Mouse (Mus musculus): ENCODE results near the gene Fhit. TPM values are rescaled to one million over a fixed set of nuclear protein-coding genes. Genes with fewer than 3 reads are reported as not detected.

Fhit gene
- polyA plus RNA-seq, 1 experiment from 2014 or later, result 5.6 TPM

DNA sequence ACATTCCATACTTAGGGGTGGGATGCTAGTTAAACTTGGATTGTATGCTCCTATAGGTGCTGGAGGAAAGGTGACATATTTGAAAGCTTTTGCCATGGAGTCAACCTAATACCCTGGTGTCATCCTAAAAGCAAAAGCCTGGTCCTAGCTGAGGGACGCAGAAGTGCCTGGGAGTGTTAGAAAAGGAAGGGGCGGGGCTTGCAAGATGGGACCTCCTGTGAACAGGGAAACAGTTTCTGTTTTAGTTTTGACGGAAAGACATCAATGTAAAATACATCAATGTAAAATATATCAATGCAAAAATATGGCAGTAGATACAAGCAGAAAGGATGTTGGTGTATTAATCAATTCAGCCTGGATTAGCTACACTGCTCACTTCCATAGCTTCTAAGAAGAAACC lies 504.5 kb downstream of the Fhit start:
- WGBS (ENCODE audit: insufficient replicate concordance), result 79% methylated on average over 3 of the region's 3 CpGs
- no peak for ATAC-seq (replicated peaks; ENCODE audit: insufficient number of reproducible peaks, low FRiP score, low TSS enrichment)

DNA sequence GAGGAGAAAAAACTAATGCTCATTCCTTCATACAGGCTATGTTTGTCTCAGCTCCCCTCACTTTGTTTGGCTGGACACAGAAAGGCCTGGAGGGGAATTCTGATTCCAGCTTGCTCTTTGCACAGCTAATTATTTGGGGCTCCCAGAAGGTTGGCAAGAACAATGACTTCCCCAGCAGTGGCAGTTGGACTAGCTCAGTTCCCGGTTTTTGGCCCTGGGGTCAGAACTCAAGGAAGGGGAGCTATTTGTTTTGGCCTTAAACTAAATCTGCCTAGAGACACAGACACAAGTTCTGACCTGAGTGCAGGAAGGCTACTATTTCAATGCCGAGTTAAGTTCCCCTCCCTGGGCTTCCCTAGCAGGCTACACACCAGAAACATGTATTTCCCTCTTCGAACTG lies 506.0 kb downstream of the Fhit start:
- no peaks in the 10 kb centered on the region for H3K36me3 ChIP-seq (ENCODE audit: control insufficient read depth, insufficient read depth, low read length)
- H3K4me2 ChIP-seq, result no peak overlapping the region
- H3K27me3 ChIP-seq (ENCODE audit: control insufficient read depth, insufficient read depth, low read length), result no peaks in the 10 kb centered on the region
- no peak for ATAC-seq (replicated peaks; ENCODE audit: insufficient number of reproducible peaks, low FRiP score, low TSS enrichment)
- no peak overlapping the region for H3K4me3 ChIP-seq (ENCODE audit: low read depth, low read length)
- H3K9ac ChIP-seq (ENCODE audit: low read depth, low read length), result no peak overlapping the region
- no peaks in the 10 kb centered on the region for H3K9me3 ChIP-seq (replicated peaks; ENCODE audit: control insufficient read depth, low read length)
- 61% methylated on average over 3 of the region's 3 CpGs for WGBS (ENCODE audit: insufficient replicate concordance)
- no peaks in the 10 kb centered on the region for H3K4me1 ChIP-seq (ENCODE audit: control insufficient read depth, insufficient read depth, low read length)
- no peak overlapping the region for H3K27ac ChIP-seq (ENCODE audit: low read depth, low read length)

More for the DNA sequence above, 504.5 kb downstream of the Fhit start:
- no peak overlapping the region for H3K9ac ChIP-seq (ENCODE audit: low read depth, low read length)
- no peaks in the 10 kb centered on the region for H3K9me3 ChIP-seq (replicated peaks; ENCODE audit: control insufficient read depth, low read length)
- H3K27ac ChIP-seq (ENCODE audit: low read depth, low read length), result no peak overlapping the region
- H3K4me3 ChIP-seq (ENCODE audit: low read depth, low read length), result no peak overlapping the region
- no peaks in the 10 kb centered on the region for H3K4me1 ChIP-seq (ENCODE audit: control insufficient read depth, insufficient read depth, low read length)
- no peaks in the 10 kb centered on the region for H3K27me3 ChIP-seq (ENCODE audit: control insufficient read depth, insufficient read depth, low read length)
- H3K4me2 ChIP-seq, result no peak overlapping the region
- no peaks in the 10 kb centered on the region for H3K36me3 ChIP-seq (ENCODE audit: control insufficient read depth, insufficient read depth, low read length)

DNA sequence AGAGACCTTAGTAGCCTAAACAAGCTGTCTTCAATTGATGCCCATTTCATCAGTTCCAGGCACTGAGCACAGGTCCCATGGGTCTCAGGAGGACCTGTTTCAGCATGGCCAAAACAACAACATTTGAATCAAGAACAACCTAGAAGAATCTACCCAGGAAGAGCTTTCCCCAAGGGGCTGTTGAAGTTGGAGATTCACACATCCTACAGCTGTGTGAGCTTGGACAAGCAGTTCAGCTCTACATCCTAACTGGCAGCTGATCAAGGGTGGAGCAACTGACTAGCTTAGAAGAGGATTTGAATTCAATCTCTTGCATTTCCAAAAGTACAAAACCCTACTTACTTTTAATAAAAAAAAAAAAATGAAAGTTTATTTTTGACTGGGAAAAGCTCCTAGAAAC lies 514.0 kb downstream of the Fhit start:
- H3K4me2 ChIP-seq, result no peak overlapping the region
- H3K27ac ChIP-seq (ENCODE audit: low read depth, low read length), result no peak overlapping the region
- no peak overlapping the region for H3K9ac ChIP-seq (ENCODE audit: low read depth, low read length)
- ATAC-seq (replicated peaks; ENCODE audit: insufficient number of reproducible peaks, low FRiP score, low TSS enrichment), result no peak
- H3K4me1 ChIP-seq (ENCODE audit: control insufficient read depth, insufficient read depth, low read length), result no peaks in the 10 kb centered on the region
- no peaks in the 10 kb centered on the region for H3K9me3 ChIP-seq (replicated peaks; ENCODE audit: control insufficient read depth, low read length)
- H3K36me3 ChIP-seq (ENCODE audit: control insufficient read depth, insufficient read depth, low read length), result no peaks in the 10 kb centered on the region
- no peaks in the 10 kb centered on the region for H3K27me3 ChIP-seq (ENCODE audit: control insufficient read depth, insufficient read depth, low read length)
- H3K4me3 ChIP-seq (ENCODE audit: low read depth, low read length), result no peak overlapping the region

DNA sequence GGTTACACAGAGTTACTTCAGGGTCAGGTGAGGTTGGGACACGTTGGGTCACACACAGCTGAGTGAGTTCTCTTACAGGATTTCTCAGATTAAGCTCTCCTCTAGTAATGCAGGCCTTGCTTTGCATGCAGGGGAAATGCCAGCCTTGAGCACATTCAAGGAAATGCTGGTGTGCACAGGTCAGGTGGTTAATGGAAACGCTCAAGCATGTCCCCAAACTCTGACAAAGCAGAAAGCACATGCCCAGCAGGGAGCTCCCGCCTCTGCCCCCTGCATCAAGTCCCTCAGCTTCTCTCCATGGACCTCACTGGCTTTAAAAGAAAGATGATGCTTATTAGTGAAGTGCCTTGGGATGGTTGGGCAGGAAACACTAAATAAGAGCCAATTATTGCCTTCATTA lies 530.1 kb downstream of the Fhit start:
- Histone ChIP-seq H3K4me2 (no peak overlapping the region), H3K36me3 (ENCODE audit: control insufficient read depth, insufficient read depth, low read length) (no peaks in the 10 kb centered on the region), H3K9me3 (replicated peaks; ENCODE audit: control insufficient read depth, low read length) (no peaks in the 10 kb centered on the region), H3K27me3 (ENCODE audit: control insufficient read depth, insufficient read depth, low read length) (no peaks in the 10 kb centered on the region), H3K4me1 (ENCODE audit: control insufficient read depth, insufficient read depth, low read length) (no peaks in the 10 kb centered on the region), H3K4me3 (ENCODE audit: low read depth, low read length) (no peak overlapping the region), H3K27ac (ENCODE audit: low read depth, low read length) (no peak overlapping the region), H3K9ac (ENCODE audit: low read depth, low read length) (no peak overlapping the region)
- no peak for ATAC-seq (replicated peaks; ENCODE audit: insufficient number of reproducible peaks, low FRiP score, low TSS enrichment)
- 63% methylated on average over 3 of the region's 3 CpGs for WGBS (ENCODE audit: insufficient replicate concordance)

DNA sequence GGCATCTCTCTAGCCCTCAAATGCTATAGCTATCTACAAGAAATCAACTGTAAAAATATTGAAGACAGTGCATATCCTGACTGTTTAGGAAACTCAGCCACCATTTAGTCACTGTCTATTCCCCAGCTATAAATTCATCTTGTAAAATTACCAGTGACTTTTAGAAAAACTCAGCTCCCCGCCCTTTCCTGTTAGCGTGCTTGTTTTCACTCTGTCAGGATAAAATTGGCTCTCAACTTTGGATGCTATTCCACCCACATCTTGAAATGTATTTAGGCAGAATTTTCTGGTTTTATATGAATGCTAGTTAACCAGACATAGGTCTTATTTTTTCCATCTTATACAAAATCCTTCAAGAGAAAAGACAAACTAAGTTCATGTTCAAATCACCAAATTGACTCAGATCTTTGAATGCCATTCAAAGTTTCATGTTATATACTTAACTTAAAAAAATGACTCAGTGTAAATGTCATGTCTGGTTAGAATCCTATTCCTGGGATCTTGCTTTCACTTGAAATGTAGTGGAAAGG lies 530.9 kb downstream of the Fhit start:
- H3K4me2 ChIP-seq, result no peak overlapping the region
- H3K9me3 ChIP-seq (replicated peaks; ENCODE audit: control insufficient read depth, low read length), result no peaks in the 10 kb centered on the region
- H3K36me3 ChIP-seq (ENCODE audit: control insufficient read depth, insufficient read depth, low read length), result no peaks in the 10 kb centered on the region
- no peak overlapping the region for H3K27ac ChIP-seq (ENCODE audit: low read depth, low read length)
- no peaks in the 10 kb centered on the region for H3K4me1 ChIP-seq (ENCODE audit: control insufficient read depth, insufficient read depth, low read length)
- H3K9ac ChIP-seq (ENCODE audit: low read depth, low read length), result no peak overlapping the region
- no peak for ATAC-seq (replicated peaks; ENCODE audit: insufficient number of reproducible peaks, low FRiP score, low TSS enrichment)
- 84% methylated on average over 2 of the region's 2 CpGs for WGBS (ENCODE audit: insufficient replicate concordance)
- H3K27me3 ChIP-seq (ENCODE audit: control insufficient read depth, insufficient read depth, low read length), result no peaks in the 10 kb centered on the region
- no peak overlapping the region for H3K4me3 ChIP-seq (ENCODE audit: low read depth, low read length)

DNA sequence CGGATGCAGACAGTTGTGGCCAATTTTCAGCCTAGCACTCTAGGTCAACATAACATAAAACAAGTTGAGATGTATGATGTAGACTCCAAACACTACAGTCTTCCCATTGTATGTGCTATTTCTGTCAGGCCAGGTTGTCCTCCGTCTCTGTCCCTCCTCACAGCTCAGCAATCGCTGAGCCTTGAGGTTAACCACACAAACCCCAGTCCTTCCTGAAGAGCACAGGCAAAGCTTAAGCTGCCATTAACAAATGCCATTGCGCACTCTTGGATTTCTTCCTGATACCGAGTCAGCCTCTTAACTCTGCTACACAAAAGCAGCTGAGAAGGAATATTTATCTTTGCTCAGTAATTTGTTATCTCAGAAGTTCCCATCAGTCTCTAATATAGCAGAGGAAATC lies 568.4 kb downstream of the Fhit start:
- no peaks in the 10 kb centered on the region for H3K9me3 ChIP-seq (replicated peaks; ENCODE audit: control insufficient read depth, low read length)
- H3K27ac ChIP-seq (ENCODE audit: low read depth, low read length), result no peak overlapping the region
- H3K4me3 ChIP-seq (ENCODE audit: low read depth, low read length), result no peak overlapping the region
- H3K36me3 ChIP-seq (ENCODE audit: control insufficient read depth, insufficient read depth, low read length), result no peaks in the 10 kb centered on the region
- no peaks in the 10 kb centered on the region for H3K27me3 ChIP-seq (ENCODE audit: control insufficient read depth, insufficient read depth, low read length)
- no peak for ATAC-seq (replicated peaks; ENCODE audit: insufficient number of reproducible peaks, low FRiP score, low TSS enrichment)
- no peak overlapping the region for H3K4me2 ChIP-seq
- WGBS (ENCODE audit: insufficient replicate concordance), result 64% methylated on average over 5 of the region's 5 CpGs
- H3K4me1 ChIP-seq (ENCODE audit: control insufficient read depth, insufficient read depth, low read length), result no peaks in the 10 kb centered on the region
- no peak overlapping the region for H3K9ac ChIP-seq (ENCODE audit: low read depth, low read length)

DNA sequence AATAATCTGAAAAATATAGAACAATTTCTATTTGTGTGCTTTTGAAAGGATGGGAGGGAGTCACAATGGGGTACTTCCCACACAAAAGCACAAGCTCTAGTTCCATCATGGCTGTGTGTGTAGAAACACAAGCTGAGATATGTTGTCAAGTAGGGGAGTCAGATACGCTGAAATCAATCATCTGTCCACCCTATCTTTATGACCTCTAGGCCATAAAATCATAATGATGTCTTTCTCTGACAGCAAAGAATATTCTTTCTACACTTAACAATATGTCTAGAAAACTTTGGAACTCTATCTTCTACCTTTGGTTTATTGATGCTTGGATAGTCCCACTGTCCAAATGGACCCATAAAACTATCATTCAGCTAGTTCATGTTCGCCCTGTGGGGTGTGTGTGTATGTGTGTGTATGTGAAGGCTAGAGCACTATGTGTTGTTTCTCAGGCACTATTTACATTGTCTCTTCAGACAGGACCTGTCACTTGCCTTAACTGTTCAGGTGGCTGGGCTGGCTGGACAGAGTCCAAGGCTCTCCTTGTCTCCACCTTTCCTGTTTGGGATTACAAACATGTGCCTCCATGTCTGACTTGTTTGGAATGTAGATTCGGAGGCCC lies 592.8 kb downstream of the Fhit start:
- Histone ChIP-seq H3K9ac (ENCODE audit: low read depth, low read length) (no peak overlapping the region), H3K4me2 (no peak overlapping the region), H3K27me3 (ENCODE audit: control insufficient read depth, insufficient read depth, low read length) (no peaks in the 10 kb centered on the region), H3K4me3 (ENCODE audit: low read depth, low read length) (no peak overlapping the region), H3K4me1 (ENCODE audit: control insufficient read depth, insufficient read depth, low read length) (no peaks in the 10 kb centered on the region), H3K36me3 (ENCODE audit: control insufficient read depth, insufficient read depth, low read length) (no peaks in the 10 kb centered on the region), H3K27ac (ENCODE audit: low read depth, low read length) (no peak overlapping the region), H3K9me3 (replicated peaks; ENCODE audit: control insufficient read depth, low read length) (no peaks in the 10 kb centered on the region)
- ATAC-seq (replicated peaks; ENCODE audit: insufficient number of reproducible peaks, low FRiP score, low TSS enrichment), result no peak
- WGBS (ENCODE audit: insufficient replicate concordance), result 88% methylated on average over 3 of the region's 3 CpGs

DNA sequence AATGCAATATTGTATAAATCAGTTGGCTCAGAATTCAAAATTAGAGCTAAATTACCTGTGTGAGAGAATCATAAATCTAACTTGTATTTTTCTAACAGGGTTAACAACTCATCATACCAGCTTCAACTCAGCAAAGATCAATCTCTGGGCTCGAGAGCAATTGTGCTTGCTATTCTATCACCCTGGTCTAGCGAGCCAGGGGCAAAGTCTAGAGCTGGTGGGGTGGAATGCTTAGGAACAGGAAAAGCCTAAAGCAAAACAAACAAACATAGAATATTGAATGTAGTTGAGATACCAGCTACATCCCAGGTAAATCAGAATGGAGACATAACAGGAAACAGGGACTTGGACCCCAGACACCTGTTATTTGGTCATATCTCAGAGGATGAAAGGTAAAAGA lies 594.1 kb downstream of the Fhit start:
- Histone ChIP-seq H3K27ac (ENCODE audit: low read depth, low read length) (no peak overlapping the region), H3K27me3 (ENCODE audit: control insufficient read depth, insufficient read depth, low read length) (no peaks in the 10 kb centered on the region), H3K36me3 (ENCODE audit: control insufficient read depth, insufficient read depth, low read length) (no peaks in the 10 kb centered on the region), H3K9me3 (replicated peaks; ENCODE audit: control insufficient read depth, low read length) (no peaks in the 10 kb centered on the region), H3K9ac (ENCODE audit: low read depth, low read length) (no peak overlapping the region), H3K4me1 (ENCODE audit: control insufficient read depth, insufficient read depth, low read length) (no peaks in the 10 kb centered on the region), H3K4me2 (no peak overlapping the region), H3K4me3 (ENCODE audit: low read depth, low read length) (no peak overlapping the region)
- 60% methylated on average over 2 of the region's 2 CpGs for WGBS (ENCODE audit: insufficient replicate concordance)
- no peak for ATAC-seq (replicated peaks; ENCODE audit: insufficient number of reproducible peaks, low FRiP score, low TSS enrichment)

DNA sequence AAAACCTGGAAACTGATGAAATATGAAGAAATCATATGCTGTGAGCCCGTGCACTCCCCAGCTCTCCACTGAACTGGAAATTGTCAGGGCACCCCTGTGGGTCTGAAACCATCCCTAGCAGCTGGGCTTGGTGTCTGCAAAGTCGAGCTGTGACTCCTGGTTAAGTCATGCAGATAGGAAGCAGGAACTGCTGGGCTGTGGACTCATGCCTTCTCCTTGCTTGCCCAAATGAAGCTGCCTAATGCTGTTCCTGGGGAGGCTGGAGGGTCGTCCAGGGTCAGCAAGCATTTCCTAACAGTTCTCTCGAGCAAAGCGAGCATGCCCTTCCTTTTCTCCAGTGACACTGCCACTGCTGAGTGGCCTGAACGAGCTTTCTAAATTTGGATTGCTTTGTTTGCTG lies 607.1 kb downstream of the Fhit start:
- Histone ChIP-seq H3K27me3 (ENCODE audit: control insufficient read depth, insufficient read depth, low read length) (no peaks in the 10 kb centered on the region), H3K9me3 (replicated peaks; ENCODE audit: control insufficient read depth, low read length) (no peaks in the 10 kb centered on the region), H3K4me2 (no peak overlapping the region), H3K9ac (ENCODE audit: low read depth, low read length) (no peak overlapping the region), H3K4me1 (ENCODE audit: control insufficient read depth, insufficient read depth, low read length) (no peaks in the 10 kb centered on the region), H3K27ac (ENCODE audit: low read depth, low read length) (no peak overlapping the region), H3K4me3 (ENCODE audit: low read depth, low read length) (no peak overlapping the region), H3K36me3 (ENCODE audit: control insufficient read depth, insufficient read depth, low read length) (no peaks in the 10 kb centered on the region)
- ATAC-seq (replicated peaks; ENCODE audit: insufficient number of reproducible peaks, low FRiP score, low TSS enrichment), result no peak
- 25% methylated on average over 6 of the region's 6 CpGs for WGBS (ENCODE audit: insufficient replicate concordance)
